Mouse (Mus musculus): ENCODE measurements at regions not wholly inside any gene's neighbourhood (a gene's known extent, or its start where the extent isn't known, plus 50 kb on each side); places are given as distances from the start of the nearest gene placed in this dataset.
"Not testable (repeated sequence)": the region's sequence is repeated elsewhere in the genome, so short reads cannot be mapped to it uniquely, and the experiment has no call there.

- H3K4me3 ChIP-seq (ENCODE audit: low read length) = no peak overlapping the region
- DNase-seq (ENCODE audit: low spot score) = no peak
- ATAC-seq = no peak
- 88% methylated on average over 10 of the region's 10 CpGs for WGBS
- H3K4me1 ChIP-seq (ENCODE audit: insufficient read depth, low read length) = no peaks in the 10 kb centered on the region
- H3K4me2 ChIP-seq (ENCODE audit: low read depth, low read length) = no peak overlapping the region
- no peaks in the 10 kb centered on the region for H3K27me3 ChIP-seq (ENCODE audit: insufficient read depth, low read length)
- no peaks in the 10 kb centered on the region for H3K36me3 ChIP-seq (ENCODE audit: insufficient read depth, low read length)
- H3K27ac ChIP-seq = no peak overlapping the region
- no peaks in the 10 kb centered on the region for H3K9me3 ChIP-seq (ENCODE audit: low read length)
- H3K9ac ChIP-seq (replicated peaks; ENCODE audit: low read length) = no peak overlapping the region
- no peak for TF ChIP-seq CTCF (IDR thresholded peaks at IDR 0.05; ENCODE audit: low read depth)
Measured at GRCm38 (mm10) chr10:118615131-118616020, 174.5 kb downstream of the Ifng start.

DNA sequence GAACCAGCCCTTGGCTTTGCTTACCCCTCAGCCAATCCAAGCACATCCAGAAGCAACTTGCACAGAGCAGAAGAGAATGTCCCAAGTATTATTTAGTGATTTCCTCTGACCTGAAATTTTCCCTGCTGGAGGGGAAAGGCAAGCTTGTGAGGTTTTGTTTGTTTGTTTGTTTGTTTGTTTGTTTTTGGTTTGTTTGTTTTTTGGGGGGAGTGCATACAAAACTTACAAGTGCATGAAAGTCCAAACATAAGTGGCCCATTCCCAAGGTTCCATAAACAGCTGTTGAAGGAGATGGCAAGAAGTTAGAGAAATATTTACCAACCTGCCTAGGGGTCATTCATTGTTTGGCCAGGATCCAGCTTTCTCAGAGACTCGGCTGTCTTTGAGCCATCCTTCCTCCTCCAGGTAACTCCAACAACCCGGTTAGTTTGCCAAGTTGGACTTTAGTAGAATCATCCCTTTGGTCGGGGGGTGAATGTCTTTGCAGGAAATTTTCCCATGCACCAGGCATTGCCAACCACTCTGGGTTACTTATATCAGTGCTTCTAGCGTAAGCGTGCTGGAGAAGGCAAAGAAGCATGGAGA, 175.3 kb downstream of the Ifng start:
- Histone ChIP-seq H3K4me2 (ENCODE audit: low read depth, low read length) (no peak overlapping the region), H3K9me3 (ENCODE audit: low read length) (no peaks in the 10 kb centered on the region), H3K4me3 (ENCODE audit: low read length) (no peak overlapping the region), H3K9ac (replicated peaks; ENCODE audit: low read length) (no peak overlapping the region), H3K27ac (no peak overlapping the region), H3K4me1 (ENCODE audit: insufficient read depth, low read length) (no peaks in the 10 kb centered on the region), H3K36me3 (ENCODE audit: insufficient read depth, low read length) (no peaks in the 10 kb centered on the region), H3K27me3 (ENCODE audit: insufficient read depth, low read length) (no peaks in the 10 kb centered on the region)
- ATAC-seq = no peak
- TF ChIP-seq CTCF (IDR thresholded peaks at IDR 0.05; ENCODE audit: low read depth) = no peak
- DNase-seq (ENCODE audit: low spot score) = no peak
- 93% methylated on average over 5 of the region's 5 CpGs for WGBS

DNA sequence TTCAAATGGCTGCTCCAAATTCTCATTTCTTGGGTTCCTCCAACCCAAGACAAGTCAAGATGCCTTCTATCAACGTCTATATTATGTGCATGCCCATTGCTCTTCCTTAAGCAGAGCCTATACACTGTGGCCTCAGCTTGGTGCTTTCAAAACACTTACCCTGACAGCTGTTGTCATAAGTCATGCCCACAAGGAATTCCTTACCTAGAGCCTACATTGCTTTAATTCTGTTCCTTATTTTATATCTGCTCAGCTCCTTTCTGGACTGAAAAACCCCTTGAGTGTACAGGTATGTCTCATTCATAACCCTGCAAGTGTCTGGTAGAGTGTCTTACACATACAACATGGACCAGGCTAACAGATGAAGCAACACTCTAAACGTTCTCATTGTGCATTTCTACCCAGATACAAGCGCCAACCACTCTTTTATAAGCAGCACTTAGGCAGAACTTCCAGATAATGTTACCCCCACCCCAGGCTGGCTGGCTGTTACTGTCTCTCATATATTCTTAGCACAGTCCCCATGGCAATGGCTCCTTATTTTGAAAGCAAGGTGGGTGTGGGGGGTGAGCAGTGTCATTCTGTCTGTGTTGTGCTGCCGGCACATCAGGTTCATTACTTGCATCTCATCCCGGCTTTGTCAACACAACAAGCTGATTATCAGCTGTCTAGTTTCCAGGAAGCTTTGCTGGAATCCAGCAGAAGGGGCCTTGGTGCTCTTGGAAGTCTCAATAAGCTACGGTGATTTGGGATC, 176.6 kb downstream of the Ifng start:
- H3K4me2 ChIP-seq (ENCODE audit: low read depth, low read length) = no peak overlapping the region
- H3K9me3 ChIP-seq (ENCODE audit: low read length) = no peaks in the 10 kb centered on the region
- ATAC-seq (no peak), DNase-seq (ENCODE audit: low spot score) (no peak)
- H3K27me3 ChIP-seq (ENCODE audit: insufficient read depth, low read length) = no peaks in the 10 kb centered on the region
- H3K9ac ChIP-seq (replicated peaks; ENCODE audit: low read length) = no peak overlapping the region
- H3K4me3 ChIP-seq (ENCODE audit: low read length) = no peak overlapping the region
- no peak for TF ChIP-seq CTCF (IDR thresholded peaks at IDR 0.05; ENCODE audit: low read depth)
- 70% methylated on average over 6 of the region's 6 CpGs for WGBS
- no peaks in the 10 kb centered on the region for H3K36me3 ChIP-seq (ENCODE audit: insufficient read depth, low read length)
- H3K27ac ChIP-seq = no peak overlapping the region
- no peaks in the 10 kb centered on the region for H3K4me1 ChIP-seq (ENCODE audit: insufficient read depth, low read length)

DNA sequence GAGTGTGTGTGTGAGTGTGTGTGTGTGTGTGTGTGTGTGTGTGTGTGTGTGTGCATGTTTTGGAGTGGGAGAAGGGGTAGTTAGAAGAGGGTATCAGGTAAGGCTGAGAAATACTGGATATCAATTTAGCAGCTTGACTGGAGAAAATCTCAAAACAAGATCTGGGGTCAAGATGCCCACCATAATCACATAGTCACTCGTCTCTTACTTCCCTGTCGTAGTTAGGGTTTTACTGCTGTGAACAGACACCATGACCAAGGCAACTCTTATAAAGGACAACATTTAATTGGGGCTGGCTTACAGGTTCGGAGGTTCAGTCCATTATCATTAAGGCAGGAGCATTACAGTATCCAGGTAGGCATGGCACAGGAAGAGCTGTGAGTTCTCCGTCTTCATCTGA, 177.4 kb downstream of the Ifng start:
- not testable (repeated sequence) for H3K9me3 ChIP-seq (ENCODE audit: low read length); H3K4me1 ChIP-seq (ENCODE audit: insufficient read depth, low read length); H3K4me3 ChIP-seq (ENCODE audit: low read length); ATAC-seq; H3K4me2 ChIP-seq (ENCODE audit: low read depth, low read length); H3K9ac ChIP-seq (replicated peaks; ENCODE audit: low read length); DNase-seq (ENCODE audit: low spot score); H3K27ac ChIP-seq; H3K36me3 ChIP-seq (ENCODE audit: insufficient read depth, low read length); H3K27me3 ChIP-seq (ENCODE audit: insufficient read depth, low read length)
- 99% methylated on average over 4 of the region's 4 CpGs for WGBS

DNA sequence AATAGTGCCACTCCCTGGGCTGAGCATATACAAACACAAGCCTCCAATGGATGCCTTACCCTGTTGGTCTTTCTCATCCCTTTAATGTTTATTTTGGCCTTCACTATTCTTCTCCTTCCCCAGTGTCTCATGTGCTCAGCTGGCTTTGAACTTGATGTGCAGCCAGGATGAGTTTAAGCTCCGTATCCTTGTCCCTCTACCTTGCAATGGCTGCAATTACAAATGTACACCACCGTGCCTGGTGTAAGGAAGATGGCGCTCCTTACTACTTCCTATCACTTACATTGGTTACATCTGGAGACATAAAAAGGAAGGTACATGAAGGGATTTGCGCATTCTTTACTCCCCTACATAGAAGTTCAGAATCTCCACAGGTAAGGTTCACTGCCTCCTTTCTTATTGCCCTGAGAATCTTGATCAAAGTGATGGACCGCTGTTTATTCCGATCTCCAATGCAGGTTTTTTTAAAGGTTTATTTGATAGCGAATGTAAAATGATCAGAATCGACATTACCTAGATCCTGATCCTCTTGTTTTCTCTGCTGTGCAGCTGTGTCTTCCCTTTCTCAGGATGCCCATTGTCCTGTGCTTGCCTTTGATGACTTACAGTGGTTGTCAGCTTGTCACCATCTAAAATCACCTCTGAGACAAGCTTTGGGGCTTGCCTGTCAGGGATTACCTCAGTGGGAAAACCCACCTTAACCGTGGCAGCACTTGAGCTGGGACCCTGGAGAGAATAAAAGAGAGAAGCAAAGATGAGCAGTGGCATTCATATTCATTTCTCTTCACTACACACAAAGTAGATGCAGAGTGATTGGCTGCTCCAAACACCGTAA, 178.1 kb downstream of the Ifng start:
- WGBS = 89% methylated on average over 10 of the region's 10 CpGs
- no peaks in the 10 kb centered on the region for H3K9me3 ChIP-seq (ENCODE audit: low read length)
- no peaks in the 10 kb centered on the region for H3K4me1 ChIP-seq (ENCODE audit: insufficient read depth, low read length)
- no peaks in the 10 kb centered on the region for H3K36me3 ChIP-seq (ENCODE audit: insufficient read depth, low read length)
- H3K9ac ChIP-seq (replicated peaks; ENCODE audit: low read length) = no peak overlapping the region
- DNase-seq (ENCODE audit: low spot score) (no peak), ATAC-seq (no peak)
- no peak overlapping the region for H3K4me2 ChIP-seq (ENCODE audit: low read depth, low read length)
- H3K27me3 ChIP-seq (ENCODE audit: insufficient read depth, low read length) = no peaks in the 10 kb centered on the region
- H3K4me3 ChIP-seq (ENCODE audit: low read length) = no peak overlapping the region
- no peak overlapping the region for H3K27ac ChIP-seq
- no peak for TF ChIP-seq CTCF (IDR thresholded peaks at IDR 0.05; ENCODE audit: low read depth)

DNA sequence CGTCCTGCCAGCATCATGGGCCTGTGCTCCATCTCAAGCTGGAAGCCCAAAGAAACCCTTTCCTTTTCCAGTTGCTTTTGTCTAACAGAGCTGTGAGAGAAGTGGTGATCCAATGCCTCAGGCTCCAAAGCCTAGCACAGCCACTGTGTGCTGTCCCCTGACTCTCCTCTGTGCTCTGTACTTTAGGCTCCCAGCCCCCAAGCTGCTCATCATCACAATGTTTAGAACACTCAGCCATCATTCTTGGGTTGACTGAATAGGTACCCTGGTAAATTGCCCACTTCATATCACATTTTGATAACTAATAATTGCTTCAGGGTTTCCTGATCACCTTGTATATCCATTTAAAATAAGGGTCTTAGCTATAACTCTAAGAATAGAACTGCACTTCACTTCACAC, 178.8 kb downstream of the Ifng start:
- ATAC-seq = no peak
- no peaks in the 10 kb centered on the region for H3K36me3 ChIP-seq (ENCODE audit: insufficient read depth, low read length)
- H3K9me3 ChIP-seq (ENCODE audit: low read length) = no peaks in the 10 kb centered on the region
- H3K4me3 ChIP-seq (ENCODE audit: low read length) = no peak overlapping the region
- DNase-seq (ENCODE audit: low spot score) = no peak
- 74% methylated on average over 1 of the region's 1 CpGs for WGBS
- H3K4me1 ChIP-seq (ENCODE audit: insufficient read depth, low read length) = no peaks in the 10 kb centered on the region
- no peaks in the 10 kb centered on the region for H3K27me3 ChIP-seq (ENCODE audit: insufficient read depth, low read length)
- no peak overlapping the region for H3K27ac ChIP-seq
- no peak overlapping the region for H3K4me2 ChIP-seq (ENCODE audit: low read depth, low read length)
- TF ChIP-seq CTCF (IDR thresholded peaks at IDR 0.05; ENCODE audit: low read depth) = no peak
- no peak overlapping the region for H3K9ac ChIP-seq (replicated peaks; ENCODE audit: low read length)

Measured in hindbrain, postnatal 0 days (tissue).